Mouse (Mus musculus) heart, adult 18-20 months (tissue): ENCODE data around the gene Mindy4. TPM values are rescaled to one million over a fixed set of nuclear protein-coding genes. Genes with fewer than 3 reads are reported as not detected.

ENCODE experiments used
- DNase-seq, 2 experiments: peaks; one replicate each; pipeline ENCODE4 v3.0.0; 2021 to 2022; ENCODE audit warnings: mixed read lengths in 1 of 2
- total RNA-seq, 2 experiments: library from RNA; stranded (reverse); gene quantifications; 2 replicates each; pipeline ENCODE4 v1.2.3; 2021

The Mindy4 gene
- total RNA-seq, 2 experiments from 2014 or later, result 3.7 to 6.7 TPM

DNA sequence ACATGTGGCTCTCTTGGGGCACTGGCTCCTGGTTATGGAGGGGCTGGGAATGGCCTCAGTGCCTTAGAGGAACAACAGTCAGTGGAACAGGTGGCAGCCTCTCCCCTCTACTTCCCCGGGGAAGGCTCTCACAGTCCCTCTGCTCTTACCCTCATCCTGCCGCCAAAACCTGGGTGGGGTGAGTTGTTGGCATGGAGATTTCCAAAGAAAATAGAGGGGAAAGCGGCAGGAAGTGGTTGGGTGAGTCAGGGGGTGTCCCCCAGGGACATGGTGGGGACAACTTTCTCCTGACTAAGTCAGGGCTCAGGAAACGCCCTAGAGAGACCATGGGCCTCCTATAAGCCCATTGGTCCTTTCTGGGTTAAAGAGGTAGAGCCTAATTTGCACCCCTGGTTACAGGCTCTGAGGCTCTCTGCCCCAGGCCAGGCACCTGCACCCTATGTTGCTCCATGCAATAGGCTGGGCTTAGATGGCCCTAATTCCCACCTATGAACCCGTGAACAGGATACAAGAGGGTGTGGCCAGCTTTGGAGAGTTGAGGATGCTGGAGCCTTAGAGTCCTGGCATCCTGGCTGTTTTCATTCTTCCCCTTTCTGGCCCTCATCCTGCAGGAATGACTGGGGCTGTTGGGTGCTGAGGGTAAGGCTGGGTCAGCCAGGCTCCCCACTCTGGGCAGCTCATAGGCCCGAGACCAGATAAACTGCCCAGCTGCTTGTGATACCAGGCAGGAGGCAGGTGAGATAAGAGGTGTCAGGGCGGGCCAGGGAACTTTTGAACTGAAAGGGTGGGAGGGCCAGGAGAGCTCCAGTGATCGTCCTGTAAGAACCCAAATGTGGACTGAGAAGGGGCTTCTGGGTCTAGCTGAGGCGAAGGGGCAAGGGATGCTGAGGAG, 136.0 kb downstream of the Mindy4 start:
- peak in 1 of 2 experiments; percentile 48 for DNase-seq

GRCm38 (mm10) chr6:55341688-55342087, 138.5 kb downstream of the Mindy4 start:
- DNase-seq, result no peak

GRCm38 (mm10) chr6:55342328-55342727, 139.1 kb downstream of the Mindy4 start:
- DNase-seq, result peak in 1 of 2 experiments; percentile 58

GRCm38 (mm10) chr6:55343446-55343845, 140.3 kb downstream of the Mindy4 start:
- no peak for DNase-seq

- DNase-seq, result peak in 1 of 2 experiments; percentile 33
Measured at GRCm38 (mm10) chr6:55344291-55345016, 141.3 kb downstream of the Mindy4 start.

DNA sequence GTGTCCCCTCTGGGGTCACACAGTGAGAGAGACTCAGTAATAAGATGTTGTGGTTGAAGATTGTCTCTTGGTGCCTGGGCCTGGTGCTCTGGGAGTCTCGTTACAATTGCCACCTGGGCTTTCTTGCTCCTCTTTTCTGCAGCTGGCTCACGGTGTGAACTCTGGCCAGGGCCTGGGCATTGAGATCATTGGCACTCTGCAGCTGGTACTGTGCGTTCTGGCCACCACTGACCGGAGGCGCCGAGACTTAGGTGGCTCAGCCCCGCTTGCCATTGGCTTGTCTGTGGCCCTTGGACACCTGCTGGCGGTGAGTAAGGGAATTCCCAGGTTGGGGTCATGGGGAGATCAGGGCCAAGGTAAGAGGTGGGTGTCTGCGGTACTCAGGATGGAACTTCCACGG, 142.1 kb downstream of the Mindy4 start:
- peak in 1 of 2 experiments; percentile 3 for DNase-seq

- peak in 1 of 2 experiments; percentile 2 for DNase-seq
Measured at GRCm38 (mm10) chr6:55346491-55346890, 143.3 kb downstream of the Mindy4 start.

- peak in 1 of 2 experiments; percentile 6 for DNase-seq
Measured at GRCm38 (mm10) chr6:55347711-55348571, 144.8 kb downstream of the Mindy4 start.

- DNase-seq, result no peak
Measured at GRCm38 (mm10) chr6:55349231-55349630, 146.0 kb downstream of the Mindy4 start.

GRCm38 (mm10) chr6:55350383-55350952, 147.3 kb downstream of the Mindy4 start:
- no peak for DNase-seq

DNA sequence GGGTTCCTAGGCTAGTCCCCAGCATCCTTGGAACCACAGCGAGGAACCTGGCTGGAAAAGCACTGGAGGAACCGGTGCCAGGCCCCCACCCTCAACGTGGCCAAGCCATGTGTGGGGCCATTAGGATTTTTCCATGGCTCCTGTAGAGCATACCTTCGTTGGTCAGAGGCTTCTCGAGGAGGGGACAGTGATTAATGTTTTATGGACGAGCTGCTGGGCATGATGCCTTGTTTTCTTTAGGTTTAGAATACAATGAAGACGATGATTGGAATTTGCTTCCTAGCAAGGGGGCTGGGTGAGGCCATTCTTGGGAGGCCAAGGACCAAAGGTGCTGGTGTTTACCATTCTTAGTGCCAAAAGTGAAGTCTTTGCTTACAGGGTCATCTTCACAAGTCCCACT, 148.5 kb downstream of the Mindy4 start:
- no peak for DNase-seq

GRCm38 (mm10) chr6:55353711-55354445, 150.7 kb downstream of the Mindy4 start:
- DNase-seq, result no peak

DNA sequence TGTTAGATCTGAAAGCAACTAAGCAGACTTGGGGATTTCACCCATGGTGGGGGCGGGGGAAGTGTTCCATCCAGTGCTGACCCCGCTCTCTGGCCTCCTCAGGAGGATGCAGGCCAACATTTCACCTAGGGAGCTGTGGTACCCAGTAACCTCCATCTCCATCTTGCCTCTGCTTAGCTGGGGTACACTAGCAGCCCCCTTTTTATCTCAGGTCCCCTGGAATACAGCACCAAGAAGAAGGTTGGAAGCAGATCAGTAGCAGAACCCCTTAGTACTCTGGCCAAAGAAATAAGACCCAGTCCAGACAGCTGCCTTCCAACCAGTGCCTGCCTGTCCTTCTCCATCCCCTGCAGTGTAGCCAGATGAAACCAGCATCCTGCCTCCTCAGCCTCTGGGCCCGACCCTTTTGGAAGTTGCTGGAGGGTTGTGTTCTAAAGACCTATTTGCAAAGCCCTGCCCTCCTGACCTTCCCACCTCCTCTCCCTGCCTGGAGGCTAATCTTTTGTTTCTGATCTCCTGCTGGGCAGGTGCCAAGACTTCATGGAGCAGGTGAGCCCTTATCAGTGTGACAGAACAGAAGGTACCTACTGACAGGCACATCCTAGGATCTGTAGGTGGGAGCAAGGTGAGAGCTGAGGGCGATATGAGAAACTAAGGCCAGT, 151.4 kb downstream of the Mindy4 start:
- DNase-seq, result no peak

GRCm38 (mm10) chr6:55355575-55355974, 152.4 kb downstream of the Mindy4 start:
- no peak for DNase-seq

- DNase-seq, result peak in 1 of 2 experiments; percentile 75
Measured at GRCm38 (mm10) chr6:55356017-55356703, 153.0 kb downstream of the Mindy4 start.

DNA sequence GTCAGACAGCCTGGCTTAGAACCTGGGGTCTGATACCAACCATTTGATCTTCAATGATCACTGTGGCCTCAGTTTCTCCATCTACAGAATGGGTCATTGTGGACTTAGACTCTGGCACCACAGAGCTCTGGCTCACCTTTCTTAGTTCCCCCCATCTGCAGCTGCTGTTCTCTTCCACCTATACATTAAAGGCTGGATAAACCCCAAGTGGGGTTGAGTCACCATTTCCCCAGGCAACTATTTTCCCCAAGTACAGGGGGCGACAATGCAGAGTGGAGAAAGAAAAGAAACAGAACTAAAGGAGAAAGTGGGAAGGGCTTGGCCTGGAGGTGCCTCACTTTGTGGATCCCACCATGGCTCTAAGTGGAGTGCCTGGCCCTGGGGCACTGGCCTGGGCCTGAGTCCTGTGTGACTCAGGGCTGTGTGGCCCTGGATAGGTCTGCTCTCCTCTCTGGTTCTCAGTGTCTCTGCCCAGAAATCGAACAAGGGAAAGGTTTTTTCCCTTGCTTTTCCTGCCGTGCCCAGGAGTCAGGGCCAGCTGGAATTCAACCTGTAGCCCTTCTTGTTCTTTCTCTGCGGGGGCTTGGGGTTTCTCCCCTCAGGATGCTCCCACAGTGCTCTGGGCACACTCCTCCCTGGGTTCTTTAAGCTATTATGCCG, 153.9 kb downstream of the Mindy4 start:
- no peak for DNase-seq

- no peak for DNase-seq
Measured at GRCm38 (mm10) chr6:55357636-55358031, 154.5 kb downstream of the Mindy4 start.

DNA sequence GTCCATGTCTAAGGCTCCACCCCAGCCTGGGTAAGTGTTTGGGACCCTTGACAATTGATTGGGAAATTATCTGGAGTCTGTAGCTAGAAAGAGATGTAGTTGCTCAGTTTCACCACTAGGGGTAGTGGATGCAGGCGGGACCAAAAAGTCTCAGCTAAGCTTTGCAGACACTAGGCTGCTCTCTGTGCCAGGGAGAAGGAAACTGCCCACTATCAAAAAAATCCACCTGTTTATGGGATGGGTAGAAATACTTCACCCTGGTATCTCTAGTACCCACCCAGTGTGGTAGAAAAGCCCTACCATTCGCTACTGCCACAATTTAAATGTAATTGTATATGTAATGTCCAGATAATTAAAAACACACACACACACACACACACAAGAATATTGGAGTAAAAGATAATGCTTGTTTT, 155.6 kb downstream of the Mindy4 start:
- no peak for DNase-seq

DNA sequence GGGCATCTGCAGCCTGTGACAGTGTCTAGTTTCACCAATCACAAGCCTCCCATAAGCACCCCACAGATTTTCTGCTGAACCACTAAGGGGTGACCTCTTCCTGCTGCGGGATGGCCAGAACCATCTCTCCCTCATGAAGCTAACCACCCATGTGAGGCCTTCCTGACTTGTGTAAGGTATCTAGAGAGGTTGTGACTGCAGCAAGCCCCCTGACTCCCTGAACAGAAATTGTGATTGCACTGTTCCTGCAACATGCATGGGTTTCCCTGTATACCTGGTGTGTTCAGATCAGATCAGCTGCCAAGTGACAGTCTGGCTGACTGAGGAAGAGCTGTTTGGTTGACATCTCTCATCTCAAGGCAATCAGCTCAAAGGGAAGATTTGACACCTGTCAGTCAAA, 159.5 kb downstream of the Mindy4 start:
- DNase-seq, result no peak
